Mouse (Mus musculus) limb, embryonic 13.5 days (tissue): ENCODE results near the gene Capn11. TPM values are rescaled to one million over a fixed set of nuclear protein-coding genes. Genes with fewer than 3 reads are reported as not detected.
"Not testable (repeated sequence)": the region's sequence is repeated elsewhere in the genome, so short reads cannot be mapped to it uniquely, and the experiment has no call there.

Source experiments
- ATAC-seq: fragments of 200-750 bp; cut with Nextera tagmentation; 2 replicates; pipeline ENCODE4 v1.8.0; 2017; ENCODE audit warnings: low read depth, moderate number of reproducible peaks, moderate TSS enrichment; ENCODE audit not compliant: low FRiP score
- H3K27ac ChIP-seq: fragments of 300-500 bp; sonication (generic); 2 replicates; pipeline ENCODE4 v1.5.1; 2015; ENCODE audit warnings: inconsistent platforms, mild to moderate bottlenecking, moderate library complexity
- H3K27me3 ChIP-seq: fragments of 300-500 bp; sonication (generic); 2 replicates; pipeline ENCODE4 v1.6.1; 2015; ENCODE audit warnings: mild to moderate bottlenecking, inconsistent platforms
- H3K36me3 ChIP-seq: fragments of 300-500 bp; sonication (generic); 2 replicates; pipeline ENCODE4 v1.6.1; 2015; ENCODE audit warnings: inconsistent platforms, mild to moderate bottlenecking, moderate library complexity
- H3K4me1 ChIP-seq: fragments of 300-500 bp; sonication (generic); 2 replicates; pipeline ENCODE4 v1.6.1; 2015; ENCODE audit warnings: inconsistent platforms
- H3K4me2 ChIP-seq: fragments of 300-500 bp; sonication (generic); replicated peaks from 2 replicates; pipeline ENCODE4 v1.6.1; 2015; ENCODE audit warnings: inconsistent platforms, mild to moderate bottlenecking, moderate library complexity
- H3K4me3 ChIP-seq: fragments of 300-500 bp; sonication (generic); 2 replicates; pipeline ENCODE4 v1.5.1; 2015; ENCODE audit warnings: moderate library complexity, mild to moderate bottlenecking, inconsistent platforms
- H3K9ac ChIP-seq: fragments of 300-500 bp; sonication (generic); 2 replicates; pipeline ENCODE4 v1.6.1; 2015; ENCODE audit warnings: mild to moderate bottlenecking, inconsistent platforms
- H3K9me3 ChIP-seq: fragments of 300-500 bp; sonication (generic); 2 replicates; pipeline ENCODE4 v1.6.1; 2016; ENCODE audit warnings: inconsistent platforms
- WGBS: fragments of 180-500 bp; shearing (Covaris S2); methylation state at CpG from one replicate; pipeline ENCODE4 v1.1.7; 2015; 5-methylcytosine and 5-hydroxymethylcytosine counted together
- polyA plus RNA-seq: library from polyadenylated mRNA; unstranded; fragments of >200 nt; fragmentation: Nextera tagmentation; extraction: Ambion mirVana; gene quantifications from 2 replicates; pipeline ENCODE4 v1.2.1, GENCODE M21; 2015

The Capn11 gene
- polyA plus RNA-seq, 1 experiment from 2014 or later: 0.42 TPM

- Histone ChIP-seq H3K27me3 (no peaks in the 10 kb centered on the region), H3K4me2 (no peak overlapping the region), H3K9me3 (no peaks in the 10 kb centered on the region), H3K36me3 (no peaks in the 10 kb centered on the region), H3K27ac (no peak overlapping the region), H3K4me1 (no peaks in the 10 kb centered on the region), H3K4me3 (no peak overlapping the region), H3K9ac (no peak overlapping the region)
- no peak for ATAC-seq
- WGBS: 73% methylated on average over 16 of the region's 16 CpGs
Measured at GRCm38 (mm10) chr17:45638596-45639295, 20.4 kb downstream of the Capn11 start.

GRCm38 (mm10) chr17:45634033-45634432 lies 25.1 kb downstream of the Capn11 start:
- no peak overlapping the region for H3K4me3 ChIP-seq
- no peaks in the 10 kb centered on the region; the same call in 1 of the 2 replicates for H3K27me3 ChIP-seq
- H3K27ac ChIP-seq: no peak overlapping the region
- no peak overlapping the region for H3K4me2 ChIP-seq
- H3K9me3 ChIP-seq: no peaks in the 10 kb centered on the region
- H3K36me3 ChIP-seq: no peaks in the 10 kb centered on the region
- 73% methylated on average over 5 of the region's 5 CpGs for WGBS
- no peak overlapping the region for H3K9ac ChIP-seq
- ATAC-seq: no peak
- H3K4me1 ChIP-seq: peaks cover 5% of the 10 kb centered on the region; the same call in 1 of the 2 replicates

- Histone ChIP-seq H3K27me3 (peaks cover 5% of the 10 kb centered on the region; the same call in 1 of the 2 replicates), H3K36me3 (no peaks in the 10 kb centered on the region), H3K4me2 (no peak overlapping the region), H3K27ac (no peak overlapping the region), H3K9ac (no peak overlapping the region), H3K4me3 (no peak overlapping the region), H3K9me3 (no peaks in the 10 kb centered on the region), H3K4me1 (peaks cover 5% of the 10 kb centered on the region; the same call in 1 of the 2 replicates)
- no peak for ATAC-seq
- WGBS: 76% methylated on average over 6 of the region's 6 CpGs
Measured at GRCm38 (mm10) chr17:45631940-45632339, 27.2 kb downstream of the Capn11 start.

DNA sequence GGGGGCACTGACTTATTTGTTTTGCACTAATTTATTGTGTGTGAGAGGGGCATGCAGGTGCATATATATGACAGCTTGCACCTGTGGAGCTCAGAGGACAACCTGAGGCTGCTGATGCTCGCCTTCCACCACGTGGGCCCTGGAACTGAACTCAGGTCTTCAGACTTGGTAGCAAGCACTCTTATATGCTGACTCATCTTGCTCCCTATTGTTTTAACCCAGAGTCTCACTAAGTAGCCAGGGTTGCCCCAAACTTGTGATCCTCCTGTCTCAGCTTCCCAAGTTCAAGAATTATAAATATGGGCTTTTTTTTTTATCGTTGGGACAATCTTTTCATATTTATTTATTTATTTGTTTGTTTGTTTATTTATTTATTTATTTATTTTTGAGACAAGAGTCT lies 28.1 kb downstream of the Capn11 start:
- peak overlapping the region; percentile 84 for H3K4me2 ChIP-seq
- H3K9me3 ChIP-seq: no peaks in the 10 kb centered on the region
- H3K27me3 ChIP-seq: peaks cover 5% of the 10 kb centered on the region; the same call in 1 of the 2 replicates
- 51% methylated on average over 3 of the region's 3 CpGs for WGBS
- H3K4me1 ChIP-seq: peaks cover 5% of the 10 kb centered on the region; the same call in 1 of the 2 replicates
- no peak overlapping the region for H3K9ac ChIP-seq
- no peaks in the 10 kb centered on the region for H3K36me3 ChIP-seq
- ATAC-seq: no peak
- no peak overlapping the region for H3K27ac ChIP-seq
- H3K4me3 ChIP-seq: no peak overlapping the region

GRCm38 (mm10) chr17:45629861-45630694 lies 29.0 kb downstream of the Capn11 start:
- peak; percentile 79 for ATAC-seq
- no peak overlapping the region; the same call in 1 of the 2 replicates for H3K27ac ChIP-seq
- H3K4me1 ChIP-seq: peaks cover 5% of the 10 kb centered on the region; the same call in 1 of the 2 replicates
- no peaks in the 10 kb centered on the region for H3K9me3 ChIP-seq
- peaks cover 5% of the 10 kb centered on the region; the same call in 1 of the 2 replicates for H3K27me3 ChIP-seq
- peak overlapping the region; percentile 84 for H3K4me2 ChIP-seq
- H3K4me3 ChIP-seq: peak overlapping the region; percentile 47
- WGBS: 3% methylated on average over 34 of the region's 34 CpGs
- H3K36me3 ChIP-seq: no peaks in the 10 kb centered on the region
- peak overlapping the region; percentile 67 for H3K9ac ChIP-seq

- ATAC-seq: no peak
Measured at GRCm38 (mm10) chr17:45628885-45629855, 30.0 kb downstream of the Capn11 start.

DNA sequence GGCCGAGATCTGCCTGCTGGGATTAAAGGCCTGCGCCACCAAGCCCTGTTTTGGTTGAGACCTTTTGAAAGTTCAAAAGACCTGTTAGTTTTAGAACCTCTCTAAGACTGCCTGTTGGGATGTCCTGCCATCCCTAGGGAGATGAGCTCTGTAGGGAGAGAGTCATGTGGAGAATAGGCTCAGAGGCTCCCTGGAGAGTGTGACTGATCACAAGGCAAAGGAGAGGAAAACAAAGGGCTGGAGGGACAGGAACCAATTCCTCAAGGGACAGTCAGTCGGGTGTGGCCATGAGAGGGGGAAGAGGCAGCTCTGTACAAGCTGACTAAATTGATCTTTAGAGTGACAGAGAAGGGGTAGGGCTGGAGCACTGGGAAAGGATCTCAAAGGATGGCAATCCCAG lies 31.0 kb downstream of the Capn11 start:
- Histone ChIP-seq H3K4me3 (no peak overlapping the region), H3K9ac (no peak overlapping the region), H3K27me3 (peaks cover 5% of the 10 kb centered on the region; the same call in 1 of the 2 replicates), H3K4me2 (no peak overlapping the region), H3K4me1 (peaks cover 5% of the 10 kb centered on the region; the same call in 1 of the 2 replicates), H3K36me3 (no peaks in the 10 kb centered on the region), H3K27ac (no peak overlapping the region), H3K9me3 (no peaks in the 10 kb centered on the region)
- no peak for ATAC-seq
- WGBS: 42% methylated on average over 3 of the region's 3 CpGs

More at GRCm38 (mm10) chr17:45628885-45629855, 30.0 kb downstream of the Capn11 start:
- Histone ChIP-seq H3K27me3 (peaks cover 5% of the 10 kb centered on the region; the same call in 1 of the 2 replicates), H3K27ac (peak overlapping the region; percentile 3; the same call in 1 of the 2 replicates), H3K4me2 (peak overlapping the region; percentile 84), H3K36me3 (no peaks in the 10 kb centered on the region), H3K4me3 (peak overlapping the region; percentile 47), H3K9me3 (no peaks in the 10 kb centered on the region), H3K9ac (peak overlapping the region; percentile 67; the same call in 1 of the 2 replicates), H3K4me1 (peaks cover 5% of the 10 kb centered on the region; the same call in 1 of the 2 replicates)
- 76% methylated on average over 13 of the region's 13 CpGs for WGBS

GRCm38 (mm10) chr17:45626577-45627134 lies 32.5 kb downstream of the Capn11 start:
- Histone ChIP-seq H3K4me1 (peaks cover 5% of the 10 kb centered on the region; the same call in 1 of the 2 replicates), H3K4me3 (no peak overlapping the region), H3K4me2 (peak overlapping the region; percentile 41), H3K36me3 (no peaks in the 10 kb centered on the region), H3K27me3 (peaks cover 5% of the 10 kb centered on the region; the same call in 1 of the 2 replicates), H3K27ac (no peak overlapping the region), H3K9me3 (no peaks in the 10 kb centered on the region), H3K9ac (no peak overlapping the region)
- 27% methylated on average over 15 of the region's 15 CpGs for WGBS
- ATAC-seq: no peak; the same call in 1 of the 2 replicates

GRCm38 (mm10) chr17:45623425-45623824 lies 35.7 kb downstream of the Capn11 start:
- 90% methylated on average over 8 of the region's 8 CpGs for WGBS
- peaks cover 12% of the 10 kb centered on the region for H3K4me1 ChIP-seq
- not testable (repeated sequence) for H3K4me2 ChIP-seq, ATAC-seq, H3K27me3 ChIP-seq, H3K36me3 ChIP-seq, H3K27ac ChIP-seq, H3K4me3 ChIP-seq, H3K9ac ChIP-seq, H3K9me3 ChIP-seq

GRCm38 (mm10) chr17:45619386-45620256 lies 39.5 kb downstream of the Capn11 start:
- ATAC-seq: no peak
- peak overlapping the region; percentile 61 for H3K9ac ChIP-seq
- peaks cover 12% of the 10 kb centered on the region for H3K4me1 ChIP-seq
- H3K27ac ChIP-seq: peak overlapping the region; percentile 28; the same call in 1 of the 2 replicates
- WGBS: 25% methylated on average over 20 of the region's 20 CpGs
- H3K4me2 ChIP-seq: peak overlapping the region; percentile 54
- H3K36me3 ChIP-seq: no peaks in the 10 kb centered on the region
- H3K9me3 ChIP-seq: no peaks in the 10 kb centered on the region
- peak overlapping the region; percentile 26 for H3K4me3 ChIP-seq
- no peaks in the 10 kb centered on the region for H3K27me3 ChIP-seq
